Mouse (Mus musculus): ENCODE measurements around the gene Apob. TPM values are rescaled to one million over a fixed set of nuclear protein-coding genes. Genes with fewer than 3 reads are reported as not detected.

The Apob gene
- 0.07 TPM in 1 of 2 replicates, not detected in the other for polyA plus RNA-seq (2015; fragmentation: Nextera tagmentation; extraction: Ambion mirVana)

GRCm38 (mm10) chr12:7977466-7978189, at the start of gene Apob:
Gene Apob (plus strand): TSS chr12:7977648.
- Histone ChIP-seq H3K4me1 (no peaks in the 10 kb centered on the region), H3K4me2 (replicated peaks) (no peak within 1 kb of the TSS), H3K36me3 (no peaks in the 10 kb centered on the region), H3K9me3 (replicated peaks) (no peaks in the 10 kb centered on the region), H3K27ac (replicated peaks) (no peak within 1 kb of the TSS), H3K27me3 (0 out of 2 replicates have a peak, but pooled peaks cover 3% of the 10 kb centered on the region), H3K4me3 (replicated peaks) (no peak within 1 kb of the TSS), H3K9ac (no peak within 1 kb of the TSS)
- no peak for ATAC-seq (ENCODE audit: insufficient number of reproducible peaks, low FRiP score, low TSS enrichment, low read depth)
- WGBS: 84% methylated on average over 20 of the region's 20 CpGs

- no peak for ATAC-seq (ENCODE audit: insufficient number of reproducible peaks, low FRiP score, low TSS enrichment, low read depth)
- WGBS: 43% methylated on average over 4 of the region's 4 CpGs
- no peaks in the 10 kb centered on the region for H3K4me1 ChIP-seq
- no peak overlapping the region for H3K4me2 ChIP-seq (replicated peaks)
- H3K27me3 ChIP-seq: no peaks in the 10 kb centered on the region
- no peaks in the 10 kb centered on the region for H3K9me3 ChIP-seq (replicated peaks)
- H3K9ac ChIP-seq: no peak overlapping the region
- no peak overlapping the region for H3K4me3 ChIP-seq (replicated peaks)
- no peaks in the 10 kb centered on the region for H3K36me3 ChIP-seq
- no peak overlapping the region for H3K27ac ChIP-seq (replicated peaks)
Measured at GRCm38 (mm10) chr12:7932405-7932920, 45.0 kb upstream of the Apob start.

DNA sequence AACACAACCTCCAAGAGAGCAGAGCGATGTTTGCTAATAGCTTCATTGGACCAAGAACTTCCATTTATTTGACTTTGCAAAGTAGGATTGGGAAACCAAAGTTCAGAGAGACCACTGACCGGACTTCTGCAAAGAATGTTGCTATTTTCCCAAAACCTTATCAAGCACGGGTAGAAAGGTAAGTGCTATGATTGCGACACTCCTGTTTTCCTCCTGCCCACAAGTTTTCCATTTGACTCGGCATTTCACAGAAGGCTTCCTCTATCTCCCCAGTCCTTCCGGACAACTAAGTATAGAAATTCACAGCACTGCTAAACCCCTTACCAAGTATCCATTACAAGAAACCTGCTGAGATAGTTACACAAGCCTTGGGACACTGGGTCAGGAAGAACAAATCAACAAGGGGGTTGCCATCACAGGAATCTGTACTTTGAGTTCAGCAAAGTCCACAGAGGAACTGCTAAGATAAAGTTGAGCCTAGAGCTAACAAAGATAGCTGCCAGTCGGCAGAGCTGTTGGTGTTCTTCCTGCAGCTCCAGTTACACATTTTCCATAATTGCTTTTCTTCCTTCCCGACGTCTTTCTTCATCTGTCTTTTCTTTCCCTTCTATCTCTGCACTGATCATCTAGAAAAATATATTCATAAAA, 27.2 kb upstream of the Apob start:
- Histone ChIP-seq H3K36me3 (no peaks in the 10 kb centered on the region), H3K4me2 (replicated peaks) (no peak overlapping the region), H3K27me3 (no peaks in the 10 kb centered on the region), H3K4me1 (no peaks in the 10 kb centered on the region), H3K4me3 (replicated peaks) (no peak overlapping the region), H3K9ac (no peak overlapping the region), H3K27ac (replicated peaks) (no peak overlapping the region), H3K9me3 (replicated peaks) (no peaks in the 10 kb centered on the region)
- ATAC-seq (ENCODE audit: insufficient number of reproducible peaks, low FRiP score, low TSS enrichment, low read depth): no peak
- WGBS: 75% methylated on average over 9 of the region's 9 CpGs

- 0 out of 2 replicates have a peak, but pooled peaks cover 3% of the 10 kb centered on the region for H3K27me3 ChIP-seq
- no peaks in the 10 kb centered on the region for H3K9me3 ChIP-seq (replicated peaks)
- H3K36me3 ChIP-seq: no peaks in the 10 kb centered on the region
- ATAC-seq (ENCODE audit: insufficient number of reproducible peaks, low FRiP score, low TSS enrichment, low read depth): no peak
- WGBS: 62% methylated on average over 1 of the region's 1 CpGs
- no peak overlapping the region for H3K9ac ChIP-seq
- no peak overlapping the region for H3K27ac ChIP-seq (replicated peaks)
- H3K4me1 ChIP-seq: peaks cover 3% of the 10 kb centered on the region; the same call in 1 of the 2 replicates
- no peak overlapping the region for H3K4me3 ChIP-seq (replicated peaks)
- H3K4me2 ChIP-seq (replicated peaks): no peak overlapping the region
Measured at GRCm38 (mm10) chr12:7958851-7959250, 18.6 kb upstream of the Apob start.

- Histone ChIP-seq H3K4me2 (replicated peaks) (no peak overlapping the region), H3K9me3 (replicated peaks) (no peaks in the 10 kb centered on the region), H3K36me3 (no peaks in the 10 kb centered on the region), H3K4me1 (peaks cover 3% of the 10 kb centered on the region; the same call in 1 of the 2 replicates), H3K9ac (no peak overlapping the region), H3K4me3 (replicated peaks) (no peak overlapping the region), H3K27me3 (0 out of 2 replicates have a peak, but pooled peaks cover 3% of the 10 kb centered on the region), H3K27ac (replicated peaks) (no peak overlapping the region)
- ATAC-seq (ENCODE audit: insufficient number of reproducible peaks, low FRiP score, low TSS enrichment, low read depth): no peak
- WGBS: 68% methylated on average over 6 of the region's 6 CpGs
Measured at GRCm38 (mm10) chr12:7959310-7959918, 18.0 kb upstream of the Apob start.

DNA sequence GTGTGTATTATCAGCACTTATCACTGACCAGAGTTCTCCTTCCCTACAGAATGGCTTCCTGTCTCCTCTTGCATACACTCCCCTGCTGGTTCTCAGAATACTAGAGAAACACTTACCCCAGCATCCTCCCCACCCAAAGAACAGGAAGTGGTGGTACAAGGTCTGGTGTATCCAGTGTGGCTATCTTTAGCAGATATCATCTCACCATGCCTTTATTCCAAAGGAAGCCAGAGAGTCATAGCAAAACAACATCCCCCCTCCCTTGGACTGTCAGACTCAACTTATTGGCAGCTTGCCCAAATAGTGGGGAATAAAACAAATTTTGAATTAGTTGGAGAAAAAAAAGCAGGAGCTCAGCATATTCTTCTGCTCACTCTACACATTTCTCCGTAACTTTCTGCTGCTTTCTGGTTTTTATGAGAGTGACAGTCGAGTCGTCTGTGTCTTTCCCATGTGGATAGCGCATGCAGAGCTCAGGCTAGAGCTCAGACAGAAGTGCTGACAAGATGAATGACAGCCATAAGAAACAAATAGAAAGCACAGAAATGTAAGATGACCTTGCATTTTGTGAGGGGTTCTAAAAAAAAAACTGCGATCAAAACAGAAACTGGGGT, 15.0 kb upstream of the Apob start:
- no peak for ATAC-seq (ENCODE audit: insufficient number of reproducible peaks, low FRiP score, low TSS enrichment, low read depth)
- H3K4me2 ChIP-seq (replicated peaks): no peak overlapping the region
- H3K9me3 ChIP-seq (replicated peaks): no peaks in the 10 kb centered on the region
- WGBS: 28% methylated on average over 5 of the region's 5 CpGs
- no peak overlapping the region for H3K9ac ChIP-seq
- peaks cover 3% of the 10 kb centered on the region; the same call in 1 of the 2 replicates for H3K4me1 ChIP-seq
- H3K27ac ChIP-seq (replicated peaks): no peak overlapping the region
- 0 out of 2 replicates have a peak, but pooled peaks cover 3% of the 10 kb centered on the region for H3K27me3 ChIP-seq
- H3K4me3 ChIP-seq (replicated peaks): no peak overlapping the region
- no peaks in the 10 kb centered on the region for H3K36me3 ChIP-seq

DNA sequence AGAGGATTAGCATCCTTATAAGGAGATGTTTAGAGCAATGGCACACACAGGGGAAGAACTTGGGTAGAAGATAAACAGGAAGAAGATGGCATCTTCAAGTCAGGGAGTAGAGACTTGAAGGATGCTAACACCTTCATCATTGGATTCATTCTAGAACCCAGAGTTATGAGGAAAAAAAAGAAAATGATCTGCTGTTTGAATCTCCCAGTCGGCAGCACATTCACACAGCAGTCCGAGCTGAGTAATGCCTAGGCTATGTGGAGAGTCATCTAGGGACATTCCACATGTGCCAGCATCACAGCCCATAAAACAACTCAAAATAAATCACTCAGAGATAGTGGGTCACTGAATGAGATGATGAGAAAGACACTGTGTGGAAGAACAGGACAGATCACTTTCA, 10.2 kb upstream of the Apob start:
- ATAC-seq (ENCODE audit: insufficient number of reproducible peaks, low FRiP score, low TSS enrichment, low read depth): no peak
- no peak overlapping the region for H3K9ac ChIP-seq
- 90% methylated on average over 2 of the region's 2 CpGs for WGBS

GRCm38 (mm10) chr12:7970301-7970700, 7.1 kb upstream of the Apob start:
- H3K36me3 ChIP-seq: no peaks in the 10 kb centered on the region
- WGBS: 82% methylated on average over 2 of the region's 2 CpGs
- no peak overlapping the region for H3K27ac ChIP-seq (replicated peaks)

More for the DNA sequence above, 10.2 kb upstream of the Apob start:
- Histone ChIP-seq H3K4me1 (peaks cover 3% of the 10 kb centered on the region; the same call in 1 of the 2 replicates), H3K36me3 (no peaks in the 10 kb centered on the region), H3K4me2 (replicated peaks) (no peak overlapping the region), H3K4me3 (replicated peaks) (no peak overlapping the region), H3K27ac (replicated peaks) (no peak overlapping the region), H3K9me3 (replicated peaks) (no peaks in the 10 kb centered on the region), H3K27me3 (no peaks in the 10 kb centered on the region)

GRCm38 (mm10) chr12:7970817-7971216, 6.6 kb upstream of the Apob start:
- 52% methylated on average over 3 of the region's 3 CpGs for WGBS
- H3K4me3 ChIP-seq (replicated peaks): no peak overlapping the region
- H3K9ac ChIP-seq: no peak overlapping the region
- no peak for ATAC-seq (ENCODE audit: insufficient number of reproducible peaks, low FRiP score, low TSS enrichment, low read depth)
- H3K4me1 ChIP-seq: no peaks in the 10 kb centered on the region
- no peaks in the 10 kb centered on the region for H3K36me3 ChIP-seq
- no peak overlapping the region for H3K4me2 ChIP-seq (replicated peaks)
- no peaks in the 10 kb centered on the region for H3K9me3 ChIP-seq (replicated peaks)
- no peak overlapping the region for H3K27ac ChIP-seq (replicated peaks)
- no peaks in the 10 kb centered on the region for H3K27me3 ChIP-seq

More at GRCm38 (mm10) chr12:7970301-7970700, 7.1 kb upstream of the Apob start:
- no peaks in the 10 kb centered on the region for H3K9me3 ChIP-seq (replicated peaks)
- H3K4me3 ChIP-seq (replicated peaks): no peak overlapping the region
- no peaks in the 10 kb centered on the region for H3K27me3 ChIP-seq
- H3K9ac ChIP-seq: no peak overlapping the region
- no peak overlapping the region for H3K4me2 ChIP-seq (replicated peaks)
- no peaks in the 10 kb centered on the region for H3K4me1 ChIP-seq
- ATAC-seq (ENCODE audit: insufficient number of reproducible peaks, low FRiP score, low TSS enrichment, low read depth): no peak

- WGBS: 82% methylated on average over 2 of the region's 2 CpGs
- no peak overlapping the region for H3K4me2 ChIP-seq (replicated peaks)
- 0 out of 2 replicates have a peak, but pooled peaks cover 3% of the 10 kb centered on the region for H3K27me3 ChIP-seq
- no peak overlapping the region for H3K27ac ChIP-seq (replicated peaks)
- H3K4me1 ChIP-seq: no peaks in the 10 kb centered on the region
- H3K9ac ChIP-seq: no peak overlapping the region
- no peak for ATAC-seq (ENCODE audit: insufficient number of reproducible peaks, low FRiP score, low TSS enrichment, low read depth)
- no peaks in the 10 kb centered on the region for H3K9me3 ChIP-seq (replicated peaks)
- H3K4me3 ChIP-seq (replicated peaks): no peak overlapping the region
- H3K36me3 ChIP-seq: no peaks in the 10 kb centered on the region
Measured at GRCm38 (mm10) chr12:7971736-7972135, 5.7 kb upstream of the Apob start.
